Mouse (Mus musculus): ENCODE results near the gene Tfr2.
"Not testable (repeated sequence)": the region's sequence is repeated elsewhere in the genome, so short reads cannot be mapped to it uniquely, and the experiment has no call there.

The Tfr2 gene

DNA sequence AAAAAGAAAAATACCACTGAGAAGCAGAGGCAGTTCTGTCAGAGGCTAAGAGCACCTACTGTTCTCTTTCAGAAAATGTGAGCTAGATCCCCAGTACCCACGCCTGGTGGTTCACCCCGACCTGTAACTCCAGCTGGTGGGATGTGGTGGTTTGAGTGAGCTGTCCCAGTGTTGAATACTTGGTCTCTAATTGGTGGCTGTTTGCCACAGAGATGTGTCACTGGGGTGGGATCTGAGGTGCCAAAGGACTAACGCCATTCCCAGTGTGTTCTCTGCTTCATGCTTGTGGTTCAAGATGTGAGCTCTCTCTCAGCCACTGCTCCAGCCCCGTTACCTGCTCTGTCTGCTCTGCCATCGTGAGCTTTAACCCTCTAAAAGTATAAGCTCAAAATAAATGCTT, 20.9 kb downstream of the Tfr2 start:
- DNase-seq: no peak

DNA sequence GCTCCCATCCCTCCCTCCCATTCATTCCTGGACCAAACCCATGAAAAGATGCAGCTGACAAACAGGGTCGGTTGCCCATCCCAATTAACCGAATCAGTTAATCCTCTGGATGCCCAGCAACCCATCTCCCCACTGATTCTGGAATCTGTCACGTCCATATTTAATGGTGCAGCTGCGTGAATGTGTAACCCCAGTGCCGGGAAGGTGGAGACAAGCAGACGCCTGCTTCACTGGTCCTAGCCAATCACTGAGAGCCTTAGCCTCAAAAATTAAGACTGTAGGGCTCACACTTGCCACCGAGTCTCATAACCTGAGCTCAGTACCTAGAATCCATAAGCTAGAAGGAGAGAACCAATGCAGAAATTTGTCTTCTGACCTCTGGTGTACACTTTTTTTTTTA, 26.3 kb downstream of the Tfr2 start:
- DNase-seq: no peak

DNA sequence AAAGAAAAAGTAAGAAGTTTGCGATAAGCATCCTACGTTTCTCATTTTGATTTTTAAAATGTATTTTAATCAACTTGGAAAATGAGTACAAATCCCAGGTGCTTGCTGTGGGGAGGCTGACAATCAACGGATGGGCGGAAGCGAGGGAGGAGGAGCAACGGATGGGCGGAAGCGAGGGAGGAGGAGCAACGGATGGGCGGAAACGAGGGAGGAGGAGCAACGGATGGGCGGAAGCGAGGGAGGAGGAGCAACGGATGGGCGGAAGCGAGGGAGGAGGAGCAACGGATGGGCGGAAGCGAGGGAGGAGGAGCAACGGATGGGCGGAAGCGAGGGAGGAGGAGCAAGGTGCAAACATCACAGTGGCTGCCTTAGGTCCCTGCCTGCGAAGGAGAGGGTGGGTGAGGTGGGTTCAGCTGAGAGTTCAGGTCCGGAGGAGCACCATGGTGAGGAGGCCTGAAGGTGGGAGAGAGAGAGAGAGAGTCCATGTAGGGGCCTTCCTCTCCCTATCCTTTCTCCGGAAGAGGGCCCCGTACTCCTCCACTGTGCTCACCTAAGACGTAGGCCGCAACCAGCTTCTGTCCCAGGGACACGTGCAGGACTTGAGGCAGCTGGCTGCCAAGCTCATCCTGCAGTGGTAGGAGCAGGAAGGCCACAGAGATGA, 27.1 kb downstream of the Tfr2 start:
- DNase-seq: peak; percentile 31 to 58

DNA sequence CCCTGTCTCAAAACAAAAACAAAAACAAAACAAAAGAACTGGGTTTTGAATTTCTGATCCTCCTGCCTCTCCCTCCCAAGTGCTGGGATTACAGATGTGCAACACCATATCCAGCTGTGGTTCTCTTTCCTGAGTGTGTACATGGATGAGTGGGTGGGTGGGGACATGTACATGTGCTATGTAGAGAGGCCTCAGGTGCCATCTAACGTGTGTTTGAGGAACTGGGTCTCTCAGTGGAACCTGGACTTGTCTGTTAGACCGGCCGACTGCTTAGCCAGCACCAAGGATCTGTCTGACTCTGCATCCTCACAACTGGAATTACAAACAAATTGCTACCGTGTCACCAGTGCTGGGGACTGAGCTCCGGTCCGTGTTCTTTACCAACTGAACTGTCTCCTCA, 28.0 kb downstream of the Tfr2 start:
- no peak for DNase-seq

DNA sequence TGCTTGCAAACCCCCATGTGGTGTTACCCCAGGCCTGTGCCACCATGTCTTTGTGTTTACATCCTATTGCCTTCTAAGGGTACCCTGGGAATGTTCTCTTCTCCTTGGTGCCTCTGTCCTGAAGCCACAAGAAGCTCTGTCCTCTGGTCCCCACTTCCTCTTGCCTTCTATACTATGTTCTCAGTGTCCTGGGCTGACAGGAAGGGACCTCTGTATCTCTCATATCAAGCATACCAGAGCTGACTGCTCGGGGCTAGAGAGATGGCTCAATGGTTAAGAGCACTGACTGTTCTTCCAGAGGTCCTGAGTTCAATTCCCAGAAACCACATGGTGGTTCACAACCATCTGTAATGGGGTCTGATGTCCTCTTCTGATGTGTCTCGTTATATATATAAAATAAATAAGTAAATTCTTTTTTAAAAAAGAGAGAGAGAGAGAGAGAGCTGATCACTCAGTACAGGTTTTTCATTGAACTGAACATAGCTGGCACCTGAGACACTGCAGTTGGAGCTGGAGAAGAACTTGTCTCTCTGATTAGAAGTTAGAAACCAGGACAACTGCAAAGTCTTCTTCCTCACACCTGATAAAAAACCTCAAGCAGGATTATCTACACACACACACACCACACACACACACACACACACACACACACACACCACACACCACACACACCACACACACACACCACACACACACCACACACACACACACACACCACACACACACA, 28.6 kb downstream of the Tfr2 start:
- no peak for DNase-seq

DNA sequence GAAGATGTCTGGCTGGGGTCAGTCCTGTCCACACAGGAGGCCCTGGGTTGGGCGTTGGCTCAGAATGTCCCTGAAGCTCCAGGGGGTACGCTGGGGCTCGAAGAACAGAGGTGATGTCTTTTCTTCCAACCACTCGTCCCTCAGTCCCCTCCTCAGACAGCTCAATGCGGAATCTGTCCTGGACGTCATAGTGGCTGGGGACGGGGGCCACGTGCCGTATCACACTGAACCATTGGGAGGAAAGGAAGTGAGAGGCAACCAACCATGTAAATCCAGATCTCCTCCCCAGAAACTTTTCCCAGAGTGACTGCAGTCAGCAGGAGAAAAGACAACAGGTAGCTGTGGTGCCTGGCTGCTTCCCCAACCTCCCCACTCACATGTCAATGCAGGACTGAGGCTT, 30.0 kb downstream of the Tfr2 start:
- no peak for DNase-seq

DNA sequence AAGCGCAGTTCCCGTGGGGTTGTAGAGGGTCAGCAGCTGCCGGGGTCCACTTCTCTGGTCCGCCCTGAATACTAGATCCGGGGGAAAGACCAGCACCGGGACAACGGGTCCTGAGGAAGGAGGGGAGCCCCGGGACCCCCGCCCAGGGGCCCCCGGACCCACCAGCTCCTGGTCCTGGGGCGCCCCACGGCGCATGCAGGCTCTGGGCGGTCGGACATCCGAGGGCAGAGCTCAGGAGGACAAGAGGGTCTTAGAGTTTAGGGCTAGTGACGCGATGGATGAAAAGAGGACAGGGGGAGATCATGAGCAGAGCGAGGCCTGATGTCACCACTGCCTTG, 30.6 kb downstream of the Tfr2 start:
- no peak for DNase-seq

DNA sequence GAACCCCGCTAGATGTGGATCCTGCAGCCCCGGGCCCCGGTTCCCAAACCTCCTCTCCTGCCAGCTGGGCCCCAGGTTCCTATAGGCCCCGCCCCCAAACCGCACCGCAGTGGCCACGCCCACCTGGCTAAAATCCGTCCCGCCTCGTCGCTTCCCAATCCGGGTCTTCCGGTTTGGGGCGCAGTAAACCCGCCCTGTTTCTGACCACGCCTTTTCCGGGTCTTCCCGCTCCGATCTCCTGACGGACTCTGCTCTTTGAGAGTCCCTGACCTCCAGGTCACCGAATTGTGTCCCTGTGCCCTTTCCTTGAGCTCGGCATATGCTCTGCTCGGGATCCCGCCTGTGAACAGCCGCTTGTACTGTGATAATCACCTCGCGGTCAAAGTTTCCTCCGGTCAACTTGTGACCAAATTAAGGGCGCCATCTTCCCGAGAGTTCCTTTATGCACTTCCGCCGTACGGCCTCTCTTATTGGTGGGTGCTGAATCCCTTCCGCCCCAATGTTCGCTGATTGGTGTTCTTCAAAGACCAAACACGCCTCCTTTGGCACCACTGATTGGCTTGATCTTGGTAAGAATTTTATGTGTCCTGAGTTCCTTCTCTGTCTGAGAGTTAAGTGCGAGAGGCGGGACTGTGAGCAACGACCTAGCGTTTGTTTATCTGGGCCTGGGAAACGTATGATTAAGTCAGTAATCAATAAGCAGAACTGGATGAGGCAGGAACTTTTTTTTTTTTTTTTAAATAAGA, 31.2 kb downstream of the Tfr2 start, which contains the start of gene Mospd3:
Mospd3 (minus strand) TSS at position 440 of the 746 bp plus-strand sequence.
- peak; percentile 95 to 98 for DNase-seq

DNA sequence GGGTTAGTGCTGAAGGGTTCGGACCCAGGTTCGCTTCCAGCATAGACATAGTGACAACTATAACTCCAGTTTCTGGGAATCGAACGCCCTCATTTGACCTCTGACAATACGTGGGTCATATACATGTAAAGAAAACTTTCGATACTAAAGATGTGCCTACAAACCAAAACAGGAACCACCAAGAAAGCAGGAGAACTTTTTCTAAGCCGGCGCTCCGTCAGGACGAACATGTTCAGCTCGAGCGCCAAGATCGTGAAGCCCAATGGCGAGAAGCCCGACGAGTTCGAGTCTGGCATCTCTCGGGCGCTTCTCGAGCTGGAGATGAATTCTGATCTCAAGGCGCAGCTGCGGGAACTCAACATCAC, 31.7 kb downstream of the Tfr2 start:
- no peak for DNase-seq

DNA sequence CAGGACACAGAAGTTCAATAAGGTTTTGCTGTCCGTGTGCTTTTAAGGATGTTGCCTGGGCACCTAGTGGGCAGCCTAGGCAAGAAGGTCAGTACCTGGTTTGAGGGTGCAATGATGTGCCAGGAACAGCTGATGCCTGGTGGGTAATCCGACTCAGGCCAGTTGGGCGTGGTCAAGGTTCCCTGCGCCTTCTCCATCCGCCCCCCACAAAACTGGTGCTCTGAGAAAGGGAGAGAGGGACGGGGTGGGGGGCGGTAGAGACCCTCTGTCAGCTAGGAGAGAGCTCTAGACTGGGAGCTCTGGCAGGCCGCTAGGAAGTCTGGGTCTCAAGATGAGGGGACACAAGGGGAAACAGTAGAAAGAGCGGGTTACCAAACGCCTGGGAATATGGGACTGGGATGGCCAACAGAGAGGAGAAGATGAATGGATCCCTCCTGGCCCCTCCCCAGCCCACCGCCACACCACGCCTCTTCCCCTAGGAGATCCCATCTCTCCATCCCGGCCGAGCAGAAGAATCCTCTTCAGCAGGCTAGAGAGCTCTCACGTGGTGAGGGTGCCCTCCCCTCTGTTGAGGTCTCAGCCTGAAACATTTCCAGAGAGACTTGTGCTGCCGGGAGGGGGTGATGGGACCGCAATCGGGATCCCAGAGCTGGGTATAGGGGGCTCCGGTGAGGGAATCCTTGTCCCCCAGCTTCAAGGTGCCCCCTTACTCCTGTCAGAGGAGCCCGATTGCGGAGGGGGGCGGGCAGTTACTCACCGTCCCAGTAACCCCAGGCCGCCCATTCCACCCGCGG, 38.4 kb downstream of the Tfr2 start:
- no peak for DNase-seq

DNA sequence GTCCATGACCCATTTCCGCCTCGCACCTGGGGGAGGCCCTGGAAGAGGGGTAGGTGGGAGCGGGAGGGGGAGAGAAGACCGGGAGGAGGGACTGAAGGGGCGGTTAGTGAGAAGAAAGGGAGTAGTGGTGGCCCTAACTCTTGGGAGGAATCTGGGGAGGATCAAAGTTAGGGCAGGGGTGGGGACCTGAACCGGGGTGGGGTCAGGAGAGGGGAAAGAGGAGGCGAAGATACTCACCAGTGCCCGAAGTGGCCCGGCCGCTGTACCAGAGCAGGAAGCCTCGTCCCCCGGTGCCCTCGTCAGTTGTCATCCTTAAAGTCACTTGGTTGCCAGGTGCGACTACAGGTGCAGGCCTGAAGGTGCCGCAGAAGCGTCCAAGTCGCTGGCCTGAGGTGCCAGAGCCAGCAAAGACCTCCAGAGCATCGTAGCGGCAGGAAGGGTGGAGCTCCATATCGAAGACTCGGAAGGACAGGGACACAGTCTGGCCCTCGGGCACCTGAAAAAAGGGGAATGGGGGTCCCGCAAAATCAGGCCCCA, 39.1 kb downstream of the Tfr2 start:
- no peak for DNase-seq

DNA sequence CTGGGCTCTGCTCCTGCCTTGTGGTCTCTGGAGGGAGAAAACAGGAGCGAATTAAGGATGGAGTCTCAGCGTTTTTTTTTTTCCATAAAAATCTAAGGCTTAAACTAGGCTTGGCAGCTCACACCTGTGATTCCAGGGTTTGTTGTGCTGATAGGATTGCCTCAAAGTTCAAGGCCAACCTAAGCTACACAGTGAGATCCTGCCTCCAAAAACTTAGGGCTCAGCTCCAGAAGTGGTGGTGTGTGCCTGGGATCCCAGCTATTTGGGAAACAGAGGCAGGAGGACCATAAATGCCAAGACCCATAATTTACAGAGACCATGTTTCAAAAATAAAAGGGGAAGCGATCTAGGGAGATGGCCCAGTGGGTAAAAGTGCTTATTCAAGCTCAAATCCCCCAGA, 39.7 kb downstream of the Tfr2 start:
- no peak for DNase-seq

DNA sequence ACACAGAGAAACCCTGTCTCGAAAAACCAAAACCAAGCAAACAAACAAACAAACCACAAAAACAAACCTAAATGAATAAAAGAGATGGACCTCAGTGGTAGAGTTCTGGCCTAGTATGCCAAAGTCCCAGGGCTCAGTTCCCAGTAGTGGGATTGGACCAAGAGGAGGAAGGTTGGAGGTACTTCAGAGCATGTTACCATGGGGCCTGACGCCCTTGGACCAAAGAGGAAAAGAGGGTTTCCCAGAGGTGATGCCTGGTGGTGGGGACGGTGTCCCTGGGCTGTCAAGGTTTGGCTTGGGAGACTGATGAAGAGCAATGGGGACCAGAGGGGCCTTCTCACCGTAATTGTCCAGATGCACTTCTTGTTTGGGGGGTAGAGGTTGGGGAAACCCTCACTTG, 40.4 kb downstream of the Tfr2 start:
- DNase-seq: no peak

DNA sequence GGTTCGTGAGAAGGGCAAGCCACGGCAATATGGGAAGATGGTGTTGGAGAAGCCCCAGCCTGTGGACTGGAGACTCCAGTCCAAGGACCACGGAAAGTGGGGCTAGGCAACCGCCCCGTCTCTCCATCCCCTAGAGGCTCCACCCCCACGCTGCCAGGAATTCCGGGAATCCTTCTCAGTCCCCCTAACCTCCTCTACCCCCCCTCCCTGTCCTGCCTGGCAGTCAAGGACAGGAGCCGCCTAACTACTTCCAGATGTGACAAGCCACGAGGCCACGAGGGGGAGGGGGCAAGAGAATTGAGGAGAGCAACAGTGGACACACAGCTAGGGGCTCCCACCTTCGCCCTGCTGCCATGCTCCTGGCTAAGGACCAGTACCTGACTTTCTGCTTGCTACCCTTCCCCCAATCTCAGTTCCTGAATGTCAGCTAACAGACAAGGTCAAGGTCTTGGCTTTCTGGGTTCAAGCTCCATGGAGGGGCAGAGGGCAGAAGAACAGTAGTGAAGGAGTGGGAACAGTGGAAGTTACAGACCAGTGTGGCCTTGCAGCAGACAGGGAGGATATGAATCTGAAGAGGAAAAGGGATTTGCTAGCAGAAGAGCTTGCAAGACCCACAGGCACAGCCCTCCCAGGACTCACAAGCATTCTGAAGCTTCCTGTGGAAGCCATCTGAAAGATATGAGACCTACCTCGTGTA, 41.1 kb downstream of the Tfr2 start:
- DNase-seq: no peak

DNA sequence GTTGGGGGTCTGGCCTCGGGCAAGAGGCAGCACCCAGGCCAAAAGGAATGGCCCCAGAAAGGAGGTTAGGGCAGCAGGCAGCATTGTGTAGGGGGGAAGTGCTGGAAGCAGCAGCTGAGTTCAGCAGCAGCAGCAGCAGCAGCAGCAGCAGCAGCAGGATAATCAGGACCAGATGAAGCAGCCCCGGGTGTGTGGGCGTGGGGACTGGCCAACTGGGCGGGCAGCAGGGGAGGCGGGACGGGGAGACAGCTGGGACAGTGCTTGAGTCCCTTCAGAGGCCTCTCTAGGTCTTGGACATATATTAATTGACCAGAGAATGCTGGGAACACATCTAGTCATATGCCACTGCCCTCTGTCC, 41.6 kb downstream of the Tfr2 start:
- no peak for DNase-seq

DNA sequence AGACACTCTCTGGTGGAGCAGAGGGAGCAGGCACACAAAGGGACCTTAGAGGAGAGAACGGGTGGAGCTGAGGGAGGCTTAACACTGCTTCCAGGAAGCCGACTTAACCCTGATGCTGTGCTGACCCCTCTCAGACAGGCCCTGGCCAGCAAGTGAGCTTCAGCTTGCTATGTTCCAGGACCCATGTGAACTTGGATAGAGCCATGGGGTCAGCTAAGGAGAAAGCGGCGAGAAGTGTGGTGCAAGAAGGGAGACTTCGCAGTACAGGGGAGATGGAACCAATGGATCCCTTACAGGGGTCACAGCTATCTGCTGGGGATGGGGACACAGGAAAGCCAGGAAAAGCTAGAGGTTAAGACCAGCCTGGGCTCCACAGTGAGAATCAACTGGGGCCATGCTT, 43.4 kb downstream of the Tfr2 start:
- no peak for DNase-seq

DNA sequence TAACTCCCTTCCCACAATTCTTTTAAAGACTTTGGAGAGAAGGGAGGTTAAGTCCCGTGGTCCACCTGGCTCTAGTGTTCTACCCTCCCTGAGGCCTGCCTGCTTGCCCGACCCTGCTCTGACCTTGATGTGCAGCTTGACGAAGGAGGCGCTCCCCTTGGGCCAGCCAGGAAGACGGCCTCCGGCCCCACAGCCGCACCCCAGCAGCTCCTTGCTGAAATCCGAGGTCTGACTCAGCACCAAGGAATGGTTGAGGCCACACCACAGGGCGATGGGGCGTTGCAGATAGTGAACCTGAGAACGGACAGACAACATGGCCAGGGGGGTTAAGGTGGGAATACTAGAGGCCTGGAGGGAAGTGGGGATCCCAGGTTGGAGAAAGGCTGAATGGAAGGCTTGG, 43.9 kb downstream of the Tfr2 start, which contains the start of gene Pcolce:
Pcolce (minus strand) TSS at position 235 of the 400 bp plus-strand sequence.
- DNase-seq: no peak

DNA sequence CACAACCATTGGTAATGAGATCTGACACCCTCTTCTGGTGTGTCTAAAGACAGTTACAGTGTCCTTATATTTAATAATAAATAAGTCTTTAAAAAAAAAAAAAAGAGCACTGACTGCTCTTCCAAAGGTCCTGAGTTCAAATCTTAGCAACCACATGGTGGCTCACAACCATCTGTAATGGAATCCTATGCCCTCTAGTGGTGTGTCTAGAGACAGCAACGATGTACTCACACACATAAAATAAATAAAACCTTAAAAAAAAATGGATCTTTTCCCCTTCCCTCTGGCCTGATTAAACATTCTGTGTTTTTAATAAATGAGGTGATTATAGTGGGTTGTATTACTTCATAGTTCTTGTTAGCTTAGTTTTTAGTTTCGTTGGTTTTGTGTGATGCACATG, 45.3 kb downstream of the Tfr2 start:
- DNase-seq: not testable (repeated sequence)

DNA sequence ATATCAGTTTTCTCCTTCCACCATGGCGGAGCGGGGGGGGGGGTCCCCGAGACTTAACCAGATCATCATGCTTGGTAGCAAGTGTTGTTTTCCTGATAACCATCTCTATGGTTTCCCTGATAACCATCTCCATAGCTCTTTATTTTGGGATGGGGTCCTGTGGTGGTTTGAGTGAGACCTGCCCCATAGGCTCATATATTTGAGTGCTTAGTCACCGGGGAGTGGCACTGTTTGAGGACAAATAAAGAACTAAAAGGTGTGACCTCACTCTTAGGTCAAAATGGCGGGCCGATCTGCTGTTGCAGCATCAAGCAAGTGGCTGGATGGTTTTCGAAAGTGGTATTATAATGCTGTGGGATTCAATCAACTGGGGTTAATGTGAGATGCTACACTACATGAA, 45.7 kb downstream of the Tfr2 start:
- no peak for DNase-seq

DNA sequence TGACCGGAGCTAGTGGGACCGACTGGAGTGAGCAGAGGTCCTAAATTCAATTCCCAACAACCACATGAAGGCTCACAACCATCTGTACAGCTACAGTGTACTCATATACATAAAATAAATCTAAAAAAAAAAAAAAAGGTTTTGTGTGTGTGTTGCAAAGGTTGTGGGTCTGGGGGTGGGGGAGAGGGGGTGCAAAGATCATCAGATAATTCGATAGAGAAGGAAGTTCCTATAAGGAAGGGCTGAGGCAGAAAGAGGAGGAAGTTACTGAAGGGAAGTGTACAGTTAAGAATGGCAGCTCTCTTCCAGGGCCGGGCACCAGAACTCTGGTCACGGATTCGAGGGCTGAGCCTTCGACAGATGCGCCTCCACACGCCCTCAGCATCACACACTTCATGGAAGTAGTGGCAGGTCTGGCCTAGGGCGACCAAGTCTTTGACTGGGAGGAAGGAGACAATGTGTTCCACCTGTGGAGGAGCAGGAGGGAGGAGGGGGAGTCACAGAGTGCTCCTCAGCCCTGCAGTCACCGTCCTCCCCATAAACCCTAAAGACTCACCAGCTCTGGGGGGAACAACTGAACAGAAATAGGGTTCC, 54.4 kb downstream of the Tfr2 start:
- no peak for DNase-seq

DNA sequence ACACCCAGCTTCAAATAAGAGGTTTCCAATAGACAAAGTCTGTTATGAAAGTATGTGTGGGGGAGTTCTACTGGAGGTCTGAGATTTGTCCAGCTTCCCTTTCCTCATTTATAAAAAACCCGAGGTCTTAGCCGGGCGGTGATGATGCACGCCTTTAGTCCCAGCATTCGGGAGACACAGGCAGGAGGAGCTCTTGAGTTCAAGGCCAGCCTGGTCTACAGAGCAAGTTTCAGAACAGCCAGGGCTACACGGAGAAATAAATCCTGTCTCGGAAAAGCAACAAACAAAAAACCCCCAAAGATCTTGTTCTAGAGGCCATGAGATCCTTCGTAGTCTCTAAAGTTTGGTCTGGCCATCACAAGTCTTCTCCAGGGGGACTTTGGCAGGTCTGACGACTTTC, 58.4 kb downstream of the Tfr2 start:
- DNase-seq: no peak
